Mouse (Mus musculus): ENCODE measurements around the gene Hspb2.

The Hspb2 gene

DNA sequence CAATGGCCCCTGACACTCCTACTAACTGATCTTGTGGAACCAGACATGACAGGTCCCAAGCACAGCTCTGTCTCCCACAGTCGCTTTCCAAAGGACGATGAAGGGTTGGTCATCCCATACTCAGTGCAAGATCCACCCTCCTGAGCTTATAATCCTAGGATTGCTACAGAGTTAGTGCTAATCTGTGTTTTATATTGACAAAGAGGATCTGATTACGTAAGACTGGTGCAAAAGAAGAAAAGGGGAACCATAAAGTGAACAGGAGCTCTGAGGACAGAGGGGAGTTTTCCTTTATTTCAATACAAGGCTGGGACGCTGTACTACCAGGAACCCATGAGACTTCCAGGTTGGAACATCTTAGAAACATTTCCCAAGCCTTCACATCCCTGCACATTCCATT is 40.8 kb downstream of the Hspb2 start:
- no peak for DNase-seq (ENCODE audit: low read depth)

DNA sequence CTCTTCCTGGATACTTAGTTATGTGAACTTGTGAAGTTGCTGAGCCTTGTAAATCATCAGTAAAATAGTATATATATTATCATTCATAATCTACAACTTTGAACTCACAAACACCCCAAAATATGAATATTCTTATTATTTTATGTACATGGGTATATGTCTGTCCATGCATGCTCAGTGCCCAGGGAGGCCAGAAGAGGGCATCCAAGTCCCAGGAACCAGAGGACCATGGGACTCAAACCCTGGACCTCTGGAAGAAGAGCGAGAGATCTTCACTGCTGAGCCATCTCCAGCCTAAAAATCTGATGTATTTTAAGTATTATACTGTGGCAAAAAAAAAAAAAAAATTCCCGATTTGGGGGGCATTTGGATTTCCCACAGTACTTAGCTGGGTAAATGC is 43.0 kb downstream of the Hspb2 start:
- no peak for DNase-seq (ENCODE audit: low read depth)

DNA sequence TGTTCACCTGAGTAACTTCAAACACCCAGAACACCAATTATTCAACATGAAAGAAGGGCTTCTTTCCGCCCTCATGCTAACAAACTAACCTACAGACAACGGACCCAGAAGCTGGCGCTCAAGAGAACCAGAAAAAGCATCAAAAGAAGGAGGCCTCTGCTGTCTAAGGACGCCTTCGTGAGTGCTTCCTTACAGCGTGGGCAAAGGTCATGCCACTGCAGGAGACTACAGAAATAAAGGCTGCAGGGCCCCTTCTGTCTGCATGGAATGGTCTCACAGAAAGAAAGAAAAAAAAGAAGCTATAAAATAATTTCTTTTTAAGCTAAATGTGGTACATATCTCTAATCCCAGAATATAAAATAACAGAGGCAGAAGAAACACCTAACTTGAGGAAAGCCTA is 47.2 kb downstream of the Hspb2 start:
- DNase-seq (ENCODE audit: low read depth): no peak

Data from c-Kit-positive CD71-negative TER-119-negative erythroid progenitor cells, embryonic 14.5 days (primary cell).